23 mouse cellular contexts compared by ENCODE assay signal in genomic region chr9:67922350-67922749, GRCm38 (mm10).
"Had no signal": no experiment of that assay in that cellular context is flagged by ENCODE, and none has a peak within 500 bp of the region (broad histone marks: within the 10 kb centered on the region; RNA-seq: fewer than 3 reads in every experiment).

No protein-coding gene starts in this region.

- H3K4me3 ChIP-seq: gastrocnemius, adult 2 months; heart, embryonic 10.5 days; heart, embryonic 12.5 days; hindbrain, embryonic 15.5 days; intestine, embryonic 15.5 days; layer of hippocampus, adult 2 months; left cerebral cortex, adult 2 months; limb, embryonic 10.5 days; limb, embryonic 12.5 days had no signal

- H3K4me1 ChIP-seq: heart, embryonic 10.5 days; hindbrain, embryonic 15.5 days; intestine, embryonic 15.5 days; limb, embryonic 10.5 days; limb, embryonic 12.5 days had no signal

- H3K27ac ChIP-seq: gastrocnemius, adult 2 months; heart, embryonic 10.5 days; hindbrain, embryonic 15.5 days; intestine, embryonic 15.5 days; layer of hippocampus, adult 2 months; left cerebral cortex, adult 2 months; limb, embryonic 10.5 days; limb, embryonic 12.5 days had no signal

- DNase-seq: gastrocnemius, adult 2 months; gastrocnemius, postnatal 10 days; gastrocnemius, postnatal 25 days; heart, adult 18-20 months; heart, postnatal 10 days; heart, postnatal 4 days; kidney, adult 18-20 months; kidney, adult 8-10 months; kidney, postnatal 10 days; kidney, postnatal 25 days; kidney, postnatal 4 days; liver had no signal

- H3K9me3 ChIP-seq: heart, embryonic 10.5 days; heart, embryonic 12.5 days; hindbrain, embryonic 15.5 days; intestine, embryonic 15.5 days; limb, embryonic 10.5 days; limb, embryonic 12.5 days had no signal

- H3K27me3 ChIP-seq: heart, embryonic 12.5 days; hindbrain, embryonic 15.5 days; intestine, embryonic 15.5 days; limb, embryonic 12.5 days had no signal

- ATAC-seq: forebrain, embryonic 16.5 days; intestine, embryonic 15.5 days; intestine, postnatal 0 days had no signal

- H3K9ac ChIP-seq: heart, embryonic 12.5 days; hindbrain, embryonic 15.5 days; intestine, embryonic 15.5 days; limb, embryonic 12.5 days had no signal

- H3K4me2 ChIP-seq: heart, embryonic 12.5 days; hindbrain, embryonic 15.5 days; intestine, embryonic 15.5 days; limb, embryonic 12.5 days; liver, embryonic 11.5 days had no signal
